Mouse (Mus musculus): ENCODE data around the gene Rprd1b. TPM values are rescaled to one million over a fixed set of nuclear protein-coding genes. Genes with fewer than 3 reads are reported as not detected.

Rprd1b gene
- polyA plus RNA-seq, 1 experiment, result 5.5 TPM

GRCm38 (mm10) chr2:158071633-158071995, 43.3 kb downstream of the Rprd1b start:
- H3K4me1 ChIP-seq, result peaks cover 18% of the 10 kb centered on the region
- no peaks in the 10 kb centered on the region for H3K27me3 ChIP-seq (replicated peaks)
- no peaks in the 10 kb centered on the region for H3K9me3 ChIP-seq
- no peak overlapping the region for H3K4me3 ChIP-seq (replicated peaks)
- peaks cover 91% of the 10 kb centered on the region for H3K36me3 ChIP-seq (replicated peaks; ENCODE audit: low read length)
- TF ChIP-seq FLI1 (IDR thresholded peaks at IDR 0.05; ENCODE audit: low read length) (no peak), GATA1 (IDR thresholded peaks at IDR 0.05; ENCODE audit: borderline replicate concordance, low read length) (no peak)

DNA sequence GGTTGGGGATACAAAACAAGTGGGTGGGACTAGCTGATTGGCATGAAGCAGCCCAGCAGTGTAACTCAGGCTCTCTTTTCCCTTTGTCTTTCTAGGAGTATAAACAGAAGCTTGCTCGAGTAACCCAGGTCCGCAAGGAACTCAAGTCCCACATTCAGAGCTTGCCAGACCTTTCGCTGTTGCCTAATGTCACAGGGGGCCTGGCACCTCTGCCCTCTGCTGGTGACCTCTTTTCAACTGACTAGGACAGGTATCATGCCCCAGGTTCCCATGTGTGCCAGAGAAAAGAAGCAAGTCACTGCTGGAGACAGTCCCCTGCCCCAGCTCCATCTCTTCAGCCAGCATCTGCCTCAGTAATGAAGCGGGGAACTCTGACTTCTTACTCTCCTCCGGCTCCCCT, 46.5 kb downstream of the Rprd1b start:
- H3K4me1 ChIP-seq, result peaks cover 12% of the 10 kb centered on the region
- TF ChIP-seq FLI1 (IDR thresholded peaks at IDR 0.05; ENCODE audit: low read length) (no peak), GATA1 (IDR thresholded peaks at IDR 0.05; ENCODE audit: borderline replicate concordance, low read length) (no peak)
- peaks cover 85% of the 10 kb centered on the region for H3K36me3 ChIP-seq (replicated peaks; ENCODE audit: low read length)

GRCm38 (mm10) chr2:158076690-158077089, 48.4 kb downstream of the Rprd1b start:
- no peak for TF ChIP-seq GATA1 (IDR thresholded peaks at IDR 0.05; ENCODE audit: borderline replicate concordance, low read length)
- TF ChIP-seq FLI1 (IDR thresholded peaks at IDR 0.05; ENCODE audit: low read length), result no peak
- peaks cover 67% of the 10 kb centered on the region for H3K36me3 ChIP-seq (replicated peaks; ENCODE audit: low read length)
- H3K9me3 ChIP-seq, result no peaks in the 10 kb centered on the region
- peaks cover 6% of the 10 kb centered on the region for H3K4me1 ChIP-seq
- no peaks in the 10 kb centered on the region for H3K27me3 ChIP-seq (replicated peaks)
- no peak overlapping the region for H3K4me3 ChIP-seq (replicated peaks)

More for the DNA sequence above, 46.5 kb downstream of the Rprd1b start:
- no peaks in the 10 kb centered on the region for H3K9me3 ChIP-seq
- no peak overlapping the region for H3K4me3 ChIP-seq (replicated peaks)
- H3K27me3 ChIP-seq (replicated peaks), result no peaks in the 10 kb centered on the region

- TF ChIP-seq FLI1 (IDR thresholded peaks at IDR 0.05; ENCODE audit: low read length) (no peak), GATA1 (IDR thresholded peaks at IDR 0.05; ENCODE audit: borderline replicate concordance, low read length) (no peak)
- Histone ChIP-seq H3K27me3 (replicated peaks) (peaks cover 3% of the 10 kb centered on the region), H3K4me1 (peaks cover 4% of the 10 kb centered on the region; the same call in 1 of the 2 replicates), H3K9me3 (no peaks in the 10 kb centered on the region), H3K36me3 (replicated peaks; ENCODE audit: low read length) (peaks cover 54% of the 10 kb centered on the region), H3K4me3 (replicated peaks) (no peak overlapping the region)
Measured at GRCm38 (mm10) chr2:158077981-158078380, 49.7 kb downstream of the Rprd1b start.

DNA sequence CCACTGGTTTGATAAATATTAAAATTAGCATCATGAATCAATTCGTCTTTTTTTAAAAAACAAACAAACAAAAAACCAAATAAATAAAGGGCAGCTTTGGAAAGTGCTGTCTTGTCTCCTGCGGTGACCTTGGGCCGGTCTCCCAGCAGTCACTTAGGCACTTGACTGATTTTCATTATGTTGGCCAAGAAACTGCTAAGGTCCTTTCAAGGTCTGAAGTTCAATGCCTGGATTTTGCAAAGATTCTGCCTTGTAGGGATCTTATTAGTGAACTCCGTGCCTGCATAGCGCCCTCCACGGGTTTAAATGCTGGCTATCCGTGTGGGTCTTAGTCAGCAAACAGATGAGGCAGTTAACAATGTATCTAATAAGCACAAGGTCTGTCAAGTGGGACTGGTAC, 50.7 kb downstream of the Rprd1b start:
- TF ChIP-seq FLI1 (IDR thresholded peaks at IDR 0.05; ENCODE audit: low read length) (no peak), GATA1 (IDR thresholded peaks at IDR 0.05; ENCODE audit: borderline replicate concordance, low read length) (no peak)
- no peaks in the 10 kb centered on the region for H3K9me3 ChIP-seq

GRCm38 (mm10) chr2:158079843-158080395, 51.6 kb downstream of the Rprd1b start:
- no peaks in the 10 kb centered on the region for H3K9me3 ChIP-seq
- peaks cover 7% of the 10 kb centered on the region for H3K27me3 ChIP-seq (replicated peaks)
- peaks cover 4% of the 10 kb centered on the region; the same call in 1 of the 2 replicates for H3K4me1 ChIP-seq
- H3K4me3 ChIP-seq (replicated peaks), result no peak overlapping the region
- H3K36me3 ChIP-seq (replicated peaks; ENCODE audit: low read length), result peaks cover 35% of the 10 kb centered on the region
- TF ChIP-seq GATA1 (IDR thresholded peaks at IDR 0.05; ENCODE audit: borderline replicate concordance, low read length) (no peak), FLI1 (IDR thresholded peaks at IDR 0.05; ENCODE audit: low read length) (no peak)

More for the DNA sequence above, 50.7 kb downstream of the Rprd1b start:
- Histone ChIP-seq H3K4me1 (peaks cover 4% of the 10 kb centered on the region; the same call in 1 of the 2 replicates), H3K27me3 (replicated peaks) (peaks cover 3% of the 10 kb centered on the region), H3K36me3 (replicated peaks; ENCODE audit: low read length) (peaks cover 44% of the 10 kb centered on the region), H3K4me3 (replicated peaks) (no peak overlapping the region)

DNA sequence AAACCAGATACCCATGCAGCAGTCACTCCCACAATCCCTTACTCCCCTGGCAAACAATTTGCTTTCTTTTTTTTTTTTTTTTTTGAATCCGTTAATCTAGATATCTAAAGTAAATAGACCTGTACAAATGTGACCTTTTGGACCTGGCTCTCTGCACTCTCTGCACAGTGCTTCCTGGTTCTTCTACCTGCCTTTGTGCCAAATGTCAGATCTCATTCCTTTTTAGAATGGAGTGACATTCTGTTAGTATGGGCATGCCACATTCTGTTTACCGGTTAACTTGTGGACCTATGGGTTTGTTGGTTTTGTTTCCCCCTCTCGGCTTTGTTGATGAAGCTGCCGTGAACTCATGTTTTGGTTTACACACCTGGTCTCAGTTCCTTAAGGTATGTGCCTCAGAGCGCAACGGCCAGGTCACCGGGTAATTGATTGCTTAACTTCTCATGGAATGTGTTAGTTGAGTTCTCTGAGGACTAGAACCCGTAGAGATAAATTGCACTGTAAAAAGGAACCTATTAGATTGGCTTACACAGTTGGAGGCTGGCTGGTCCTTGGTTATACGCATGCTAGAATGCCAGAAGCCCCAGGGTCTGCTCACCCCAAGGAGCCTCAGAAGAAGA, 52.4 kb downstream of the Rprd1b start:
- no peak for TF ChIP-seq GATA1 (IDR thresholded peaks at IDR 0.05; ENCODE audit: borderline replicate concordance, low read length)
- TF ChIP-seq FLI1 (IDR thresholded peaks at IDR 0.05; ENCODE audit: low read length), result no peak
- Histone ChIP-seq H3K27me3 (replicated peaks) (peaks cover 10% of the 10 kb centered on the region), H3K9me3 (no peaks in the 10 kb centered on the region), H3K4me1 (peaks cover 4% of the 10 kb centered on the region; the same call in 1 of the 2 replicates), H3K4me3 (replicated peaks) (no peak overlapping the region), H3K36me3 (replicated peaks; ENCODE audit: low read length) (peaks cover 26% of the 10 kb centered on the region)

DNA sequence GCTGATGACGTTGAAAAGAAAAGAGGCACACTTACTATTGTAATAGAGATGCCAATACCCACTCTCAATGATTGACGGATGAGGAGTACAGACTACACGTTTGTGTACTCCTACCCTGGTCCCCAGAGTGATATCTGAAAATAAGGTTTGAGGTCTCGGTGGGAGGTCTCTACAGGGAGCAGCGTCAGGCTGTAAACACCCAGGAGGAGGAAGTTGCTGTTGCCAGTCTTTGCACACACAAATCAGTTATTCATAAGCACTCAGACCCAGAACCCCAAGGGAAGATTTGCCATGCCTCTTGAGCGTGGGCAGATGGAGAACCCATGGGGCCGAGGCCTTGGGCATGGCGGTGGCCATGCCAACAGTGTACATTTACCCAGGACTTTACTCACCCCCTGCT, 56.2 kb downstream of the Rprd1b start:
- H3K36me3 ChIP-seq (replicated peaks; ENCODE audit: low read length), result no peaks in the 10 kb centered on the region
- no peaks in the 10 kb centered on the region for H3K9me3 ChIP-seq
- H3K4me3 ChIP-seq (replicated peaks), result no peak overlapping the region
- peaks cover 33% of the 10 kb centered on the region for H3K27me3 ChIP-seq (replicated peaks)
- TF ChIP-seq GATA1 (IDR thresholded peaks at IDR 0.05; ENCODE audit: borderline replicate concordance, low read length), result no peak
- TF ChIP-seq FLI1 (IDR thresholded peaks at IDR 0.05; ENCODE audit: low read length), result no peak
- no peaks in the 10 kb centered on the region for H3K4me1 ChIP-seq

- peaks cover 15% of the 10 kb centered on the region for H3K4me1 ChIP-seq
- H3K27me3 ChIP-seq (replicated peaks), result peaks cover 55% of the 10 kb centered on the region
- H3K4me3 ChIP-seq (replicated peaks), result no peak overlapping the region
- TF ChIP-seq GATA1 (IDR thresholded peaks at IDR 0.05; ENCODE audit: borderline replicate concordance, low read length) (no peak), FLI1 (IDR thresholded peaks at IDR 0.05; ENCODE audit: low read length) (no peak)
- H3K36me3 ChIP-seq (replicated peaks; ENCODE audit: low read length), result no peaks in the 10 kb centered on the region
- no peaks in the 10 kb centered on the region for H3K9me3 ChIP-seq
Measured at GRCm38 (mm10) chr2:158090096-158090495, 61.8 kb downstream of the Rprd1b start.

GRCm38 (mm10) chr2:158093345-158093744, 65.0 kb downstream of the Rprd1b start:
- H3K9me3 ChIP-seq, result no peaks in the 10 kb centered on the region
- TF ChIP-seq FLI1 (IDR thresholded peaks at IDR 0.05; ENCODE audit: low read length) (no peak), GATA1 (IDR thresholded peaks at IDR 0.05; ENCODE audit: borderline replicate concordance, low read length) (no peak)

More at GRCm38 (mm10) chr2:158093345-158093744, 65.0 kb downstream of the Rprd1b start:
- Histone ChIP-seq H3K36me3 (replicated peaks; ENCODE audit: low read length) (no peaks in the 10 kb centered on the region), H3K4me1 (peaks cover 15% of the 10 kb centered on the region), H3K27me3 (replicated peaks) (peaks cover 60% of the 10 kb centered on the region), H3K4me3 (replicated peaks) (no peak overlapping the region)
